Mouse (Mus musculus) erythroblast, embryonic 14.5 days (primary cell): ENCODE data around the gene Dffb.

Experiments used
- GATA1 ChIP-seq: IDR thresholded peaks from 2 replicates; pipeline ENCODE4 v1.6.1; 2012; ENCODE audit warnings: low read length, inconsistent platforms, mixed read lengths
- TAL1 ChIP-seq: IDR thresholded peaks from 3 replicates; pipeline ENCODE4 v1.6.1; 2012; ENCODE audit warnings: low read length, inconsistent platforms, mixed read lengths

- TF ChIP-seq GATA1 (no peak), TAL1 (no peak)
Measured at GRCm38 (mm10) chr4:153962631-153963030, 12.3 kb downstream of the Dffb start.
